Mouse (Mus musculus): Measurements from ENCODE around the gene Armh2.

GRCm38 (mm10) chr13:24724395-24724759 lies 16.7 kb upstream of the Armh2 start:
- TF ChIP-seq CTCF (IDR thresholded peaks at IDR 0.05; ENCODE audit: extremely low read depth, insufficient read depth, low read length), result no peak
- no peak for TF ChIP-seq POLR2A (IDR thresholded peaks at IDR 0.05; ENCODE audit: extremely low read depth, insufficient read depth, low read length)

Data from cortical plate, adult 2 months (tissue).